Mouse (Mus musculus): ENCODE measurements around the gene Rhbdf2.

Rhbdf2 gene

DNA sequence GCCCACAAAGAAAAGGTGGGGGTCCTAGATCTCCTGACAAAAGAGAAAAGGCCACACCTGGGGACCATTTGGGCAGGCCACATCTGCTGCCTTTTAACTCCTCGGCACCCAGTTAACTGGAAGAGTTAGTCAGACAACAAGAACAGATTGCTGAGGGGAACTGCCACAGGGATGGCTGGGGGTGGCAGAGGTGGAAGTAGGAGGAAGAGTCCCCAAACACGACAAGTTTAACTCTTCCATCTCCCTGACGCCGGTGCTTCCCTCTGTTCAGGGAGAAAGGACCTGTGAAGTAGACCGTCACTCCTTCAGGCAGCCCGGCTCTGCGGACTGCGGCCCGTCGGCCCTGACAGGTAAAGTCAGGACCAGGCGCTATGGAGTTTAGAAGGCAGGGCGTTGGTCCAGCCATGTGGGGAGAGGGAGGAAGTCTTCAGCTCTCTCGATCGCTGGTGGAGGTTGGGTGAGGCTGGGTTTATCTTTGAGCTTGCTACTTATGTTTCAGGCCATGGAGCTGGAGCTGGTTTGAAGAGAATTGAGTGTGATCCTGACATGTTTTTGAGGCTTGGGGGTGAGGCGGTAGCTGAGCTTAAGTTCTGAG is 32.3 kb upstream of the Rhbdf2 start:
- no peak for DNase-seq

DNA sequence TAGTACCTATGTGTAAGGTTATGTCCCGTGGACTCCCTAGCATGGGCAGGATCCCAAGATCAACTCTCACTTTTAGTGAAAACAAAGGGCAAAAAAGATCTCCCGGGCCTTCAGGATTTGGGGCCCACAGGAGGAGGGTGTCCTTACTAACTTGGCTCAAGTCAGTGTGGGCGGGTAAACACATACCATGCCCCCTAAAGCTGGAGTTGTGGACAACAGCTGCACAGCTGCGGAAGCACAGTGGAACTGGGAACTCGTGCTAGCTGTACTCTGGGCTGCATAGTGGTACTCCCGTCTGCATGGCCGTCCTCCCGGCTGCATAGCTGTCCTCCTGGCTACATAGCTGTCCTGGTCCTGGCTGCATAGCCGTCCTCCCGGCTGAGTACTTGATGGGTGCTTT is 31.4 kb upstream of the Rhbdf2 start:
- DNase-seq, result no peak

DNA sequence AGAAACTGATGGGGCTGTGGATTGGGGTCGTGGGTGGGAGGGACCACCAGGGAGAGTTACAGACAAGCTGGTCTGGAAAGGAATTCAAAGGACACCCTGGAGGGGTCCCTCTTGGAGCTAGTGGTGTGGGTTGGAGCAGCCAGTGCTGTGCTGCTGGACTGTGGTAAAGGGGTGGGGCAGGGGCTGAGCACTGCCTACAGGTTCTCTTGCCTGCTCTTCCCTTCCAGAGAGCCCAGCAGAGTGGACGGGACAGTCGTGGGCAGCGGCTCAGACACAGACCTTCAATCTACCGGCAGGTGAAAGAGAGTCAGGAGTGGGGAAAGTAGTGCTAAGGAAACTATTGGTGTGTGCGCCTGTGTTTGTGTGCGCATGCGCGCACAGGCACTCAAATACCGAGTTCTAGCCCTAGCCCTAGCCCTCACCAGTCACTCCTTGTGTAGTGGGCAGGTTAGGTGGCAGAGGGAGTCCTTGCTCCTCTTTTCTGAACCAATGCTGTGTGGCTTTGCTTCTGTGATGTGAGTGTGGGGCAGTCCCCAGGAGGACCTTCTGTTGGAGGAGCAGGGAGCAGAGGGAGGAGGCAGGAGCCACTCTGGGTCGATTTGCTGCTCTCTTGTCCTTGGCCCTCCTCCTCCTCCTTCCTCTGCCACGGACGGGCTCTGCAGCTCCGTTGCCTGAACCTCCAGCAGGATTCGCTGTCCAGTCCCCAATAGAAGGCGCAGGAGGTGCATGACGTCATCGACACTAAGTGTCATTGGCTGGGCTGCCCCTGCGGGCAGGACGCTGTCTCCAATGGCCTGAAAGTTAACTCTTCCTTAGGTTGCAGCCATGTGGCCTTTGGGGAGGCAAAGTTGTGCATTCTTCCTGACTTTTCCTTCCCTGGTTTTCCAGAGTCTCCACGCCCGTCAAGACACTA is 30.7 kb upstream of the Rhbdf2 start:
- peak; percentile 97 for DNase-seq

DNA sequence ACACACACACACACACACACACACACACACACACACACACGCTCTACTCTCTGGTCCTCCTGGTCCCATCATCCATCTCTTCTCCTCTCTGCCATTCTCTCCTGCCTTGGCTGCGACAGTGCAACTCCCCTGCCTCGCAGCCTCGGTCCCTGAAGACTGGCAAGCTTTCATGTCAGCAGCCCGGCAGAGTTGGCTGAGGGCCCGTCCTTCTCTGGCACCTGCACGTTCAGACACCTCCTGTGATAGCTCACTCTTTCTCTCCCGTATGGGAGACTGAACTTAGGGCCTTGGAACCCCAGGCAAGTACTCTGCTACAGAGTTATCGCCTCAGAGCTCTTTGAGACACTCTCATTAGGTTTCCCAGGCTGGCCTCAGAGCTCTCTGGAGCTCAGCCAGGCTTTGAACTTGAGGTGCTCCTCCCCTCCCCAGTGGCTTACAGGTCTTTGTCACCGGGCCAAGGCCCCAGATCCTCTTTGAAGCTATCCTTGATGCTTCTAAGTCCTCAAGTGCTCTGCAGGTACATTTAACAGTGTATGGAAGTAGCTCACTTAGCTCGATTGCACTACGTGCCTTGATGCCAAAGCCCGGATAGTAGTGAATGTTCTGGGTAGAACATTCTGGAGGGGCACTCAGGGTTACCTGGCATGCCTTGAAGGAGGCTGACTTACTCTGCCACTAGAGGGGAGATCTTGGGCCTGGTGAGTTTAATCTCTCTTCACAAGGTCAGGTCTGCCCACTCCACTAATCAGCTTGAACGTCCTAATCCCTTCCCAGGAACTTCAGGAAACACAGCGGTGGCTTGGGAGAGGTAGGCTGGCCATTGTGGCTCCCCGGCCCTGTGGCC is 29.8 kb upstream of the Rhbdf2 start:
- DNase-seq, result no peak

DNA sequence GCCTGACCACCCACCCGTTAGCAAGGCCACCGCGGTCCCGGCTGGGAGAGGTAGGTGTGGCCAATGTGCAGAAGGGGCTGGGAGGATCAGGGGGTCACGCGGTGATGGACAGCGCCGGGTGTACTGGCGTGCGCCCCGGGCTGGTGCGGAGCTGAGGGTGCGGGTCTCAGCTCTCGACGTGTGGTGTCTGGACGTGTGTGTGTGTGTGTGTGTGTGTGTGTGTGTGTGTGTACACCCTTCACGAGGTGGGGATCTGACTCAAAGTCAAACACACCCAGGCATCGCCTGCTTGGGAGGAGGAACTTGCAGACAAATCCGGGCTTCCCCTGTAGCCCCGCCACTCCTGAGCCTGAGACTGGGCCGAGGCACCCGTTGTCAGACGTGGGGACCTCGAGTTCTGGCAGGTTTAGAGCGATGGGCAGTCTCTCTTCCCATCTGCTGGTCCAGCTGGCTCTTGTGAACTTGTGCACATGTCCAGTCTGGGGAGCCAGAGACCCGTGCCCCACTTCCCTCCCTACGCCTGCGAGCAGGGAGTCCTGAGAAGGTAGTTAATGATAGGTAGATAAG is 27.5 kb upstream of the Rhbdf2 start, which contains the start of gene Cygb:
Cygb (minus strand) TSS at position 59 of the 567 bp plus-strand sequence.
- DNase-seq, result peak; percentile 64

DNA sequence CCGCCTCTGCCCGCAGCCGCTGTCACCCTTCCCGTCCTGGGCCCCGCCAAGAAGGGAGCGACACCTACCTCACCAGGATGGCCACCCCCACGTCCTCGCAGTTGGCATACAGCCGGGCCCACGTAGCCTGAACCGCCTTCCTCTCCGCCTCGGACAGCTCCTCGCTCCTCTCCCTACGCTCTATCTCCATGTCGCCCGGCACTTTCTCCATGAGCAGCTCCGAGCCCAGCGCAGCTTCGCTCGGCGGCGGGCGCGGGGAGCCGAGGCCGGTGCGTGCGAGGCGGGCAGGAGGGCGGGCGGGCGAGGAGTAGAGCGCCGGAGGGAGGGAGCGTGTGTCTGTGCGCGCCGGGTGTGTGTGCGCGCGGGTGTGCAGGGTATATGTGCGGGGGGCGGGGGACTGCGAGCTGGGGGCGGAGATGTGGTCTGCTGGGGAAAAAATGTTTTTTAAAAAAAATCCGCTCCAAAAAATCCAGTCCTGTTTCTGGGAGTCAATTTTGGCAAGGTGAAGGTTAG is 26.9 kb upstream of the Rhbdf2 start:
- DNase-seq, result peak; percentile 69

DNA sequence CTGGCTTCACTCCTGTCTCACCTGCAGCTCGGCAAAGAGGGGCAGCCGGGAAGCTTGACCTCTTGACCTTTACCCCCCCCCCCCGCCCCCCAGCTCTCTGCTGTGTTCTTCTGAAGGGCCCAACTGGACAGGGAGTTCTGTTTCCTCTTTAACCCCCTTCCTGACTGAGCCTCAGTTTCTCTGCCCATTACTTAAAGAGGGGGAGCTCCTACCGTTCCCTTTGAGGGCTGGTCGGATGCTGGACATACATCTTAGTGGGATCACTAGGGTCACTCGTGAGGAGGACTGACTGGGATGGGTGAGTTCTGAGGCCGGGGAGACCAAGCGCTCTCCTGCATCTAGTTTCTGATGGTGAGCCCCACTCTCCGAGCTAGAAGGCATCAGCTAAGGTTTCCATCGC is 26.4 kb upstream of the Rhbdf2 start, which contains the start of gene Prcd:
Prcd (plus strand) TSS at position 301 of the 400 bp plus-strand sequence.
- DNase-seq, result no peak

DNA sequence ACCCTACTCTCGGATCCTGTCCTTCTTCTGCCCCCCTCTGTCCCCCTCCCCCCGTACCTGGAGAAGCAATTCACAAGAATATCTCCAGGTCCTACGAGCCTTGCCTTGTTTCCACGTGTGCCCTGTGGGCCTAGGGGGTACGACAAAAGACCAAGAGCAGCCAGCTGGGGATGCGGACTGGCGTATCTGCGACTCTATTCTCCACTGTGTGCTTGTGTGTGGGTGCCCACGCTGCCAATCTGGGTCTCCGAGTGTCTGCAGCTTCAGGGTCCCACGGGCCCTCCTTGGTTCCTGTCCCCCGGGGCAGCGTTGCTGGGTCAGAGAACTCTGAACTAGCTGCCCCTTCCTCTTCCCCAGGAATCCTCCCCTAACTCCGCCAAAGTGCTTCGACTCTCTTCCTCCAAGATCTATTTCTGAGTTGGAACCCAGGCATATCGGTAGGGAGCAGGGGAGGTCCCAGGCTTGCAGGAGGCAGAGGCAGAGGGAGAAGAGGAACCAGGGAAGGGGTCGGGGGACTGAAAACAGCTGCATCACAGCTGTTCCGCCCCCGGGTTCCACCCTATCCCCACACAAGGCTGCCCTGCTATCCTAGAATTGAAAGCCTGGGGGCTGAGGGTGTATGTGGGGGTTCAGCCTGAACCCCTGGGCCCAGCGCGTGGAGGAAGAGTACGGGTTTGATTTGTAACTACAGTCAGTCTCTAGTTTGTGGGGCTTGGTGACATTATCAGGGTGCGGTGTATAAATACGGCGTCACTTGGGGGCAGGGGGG is 25.7 kb upstream of the Rhbdf2 start:
- no peak for DNase-seq

DNA sequence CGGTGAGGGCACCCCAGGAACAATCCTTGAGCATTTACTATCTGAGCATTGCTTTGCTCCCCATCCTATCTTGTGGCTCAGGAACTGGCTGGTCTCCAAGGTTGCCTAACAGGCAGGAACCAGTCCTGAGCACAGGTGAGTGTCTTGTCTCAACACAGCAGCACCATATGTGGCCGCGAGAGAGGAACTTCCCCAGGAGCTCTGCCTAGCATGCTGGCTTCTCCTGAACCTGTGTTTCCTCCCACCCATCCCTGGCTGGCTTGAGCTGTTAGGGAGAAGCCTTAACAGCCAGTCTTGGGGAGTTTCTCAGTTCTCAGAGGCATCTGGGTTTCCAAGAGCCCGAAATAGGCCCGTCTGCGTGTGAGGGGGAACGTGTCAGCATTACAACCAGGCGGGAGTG is 24.5 kb upstream of the Rhbdf2 start:
- no peak for DNase-seq

DNA sequence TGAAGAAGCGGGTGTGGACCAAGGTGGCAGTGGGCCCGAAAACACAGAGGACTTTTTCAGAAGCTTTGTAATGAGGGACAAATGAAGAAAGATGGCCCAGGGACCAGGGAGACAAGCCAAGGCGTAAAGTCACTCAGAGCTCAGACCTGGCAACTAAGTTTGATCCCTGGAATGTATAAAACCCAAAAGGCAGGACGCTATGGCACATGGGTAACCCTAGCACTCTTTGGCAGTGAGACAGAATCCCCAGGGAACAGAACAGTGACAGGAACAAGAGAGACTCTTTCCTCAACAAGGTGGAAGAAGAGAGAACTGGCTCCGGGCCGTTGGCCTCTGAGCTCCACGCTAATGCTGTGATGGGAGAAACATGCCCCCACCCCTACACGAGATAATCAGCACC is 24.0 kb upstream of the Rhbdf2 start:
- no peak for DNase-seq

DNA sequence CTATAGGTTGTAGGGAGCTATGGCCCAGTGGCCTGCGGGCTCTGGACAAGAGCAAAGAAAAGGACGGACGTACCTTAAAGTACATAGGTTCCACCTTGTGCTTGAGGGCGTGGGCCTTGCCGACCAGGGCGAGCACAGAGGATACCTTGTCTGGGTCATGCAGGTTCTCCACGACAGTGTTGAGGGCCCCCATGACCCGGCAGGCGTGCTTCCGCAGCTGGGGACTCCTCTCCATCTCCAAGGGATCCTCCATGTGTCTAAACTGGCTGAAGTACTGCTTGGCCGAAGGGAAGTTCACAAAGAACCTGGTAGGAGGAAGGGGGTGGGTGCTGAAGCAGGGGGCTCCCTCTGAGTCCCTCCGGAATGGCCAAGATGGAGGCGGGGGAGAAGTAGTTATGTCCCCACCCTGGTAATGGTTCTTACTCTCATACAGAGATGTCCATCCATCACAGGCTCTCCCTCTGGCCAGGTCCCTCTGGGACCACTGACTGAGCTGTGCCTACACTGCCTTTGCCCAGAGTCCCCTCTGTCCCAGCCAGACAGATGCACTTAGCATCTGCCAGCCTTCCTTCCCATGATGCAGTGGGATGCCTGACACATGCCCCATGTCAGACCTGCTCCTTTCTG is 23.0 kb upstream of the Rhbdf2 start:
- no peak for DNase-seq

DNA sequence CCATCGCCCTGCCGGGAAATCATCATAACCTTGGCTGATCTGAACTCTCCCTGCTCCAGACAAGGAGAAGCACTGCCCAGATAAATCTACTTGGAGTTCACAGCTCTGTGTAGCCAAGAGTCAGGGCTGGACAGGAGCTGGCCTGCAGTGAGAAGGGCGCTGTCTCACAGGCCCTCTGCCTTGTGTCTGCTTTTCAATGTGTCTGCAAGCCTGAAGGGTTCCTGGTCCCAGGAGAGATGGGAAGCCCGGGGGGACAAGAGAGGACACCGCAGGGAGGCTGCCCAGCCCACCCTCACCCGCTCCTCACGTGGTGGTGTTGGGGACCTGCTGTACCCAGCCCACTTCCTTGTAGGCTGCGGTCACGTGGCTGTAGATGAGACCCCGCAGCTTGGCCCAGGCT is 22.2 kb upstream of the Rhbdf2 start:
- DNase-seq, result no peak

DNA sequence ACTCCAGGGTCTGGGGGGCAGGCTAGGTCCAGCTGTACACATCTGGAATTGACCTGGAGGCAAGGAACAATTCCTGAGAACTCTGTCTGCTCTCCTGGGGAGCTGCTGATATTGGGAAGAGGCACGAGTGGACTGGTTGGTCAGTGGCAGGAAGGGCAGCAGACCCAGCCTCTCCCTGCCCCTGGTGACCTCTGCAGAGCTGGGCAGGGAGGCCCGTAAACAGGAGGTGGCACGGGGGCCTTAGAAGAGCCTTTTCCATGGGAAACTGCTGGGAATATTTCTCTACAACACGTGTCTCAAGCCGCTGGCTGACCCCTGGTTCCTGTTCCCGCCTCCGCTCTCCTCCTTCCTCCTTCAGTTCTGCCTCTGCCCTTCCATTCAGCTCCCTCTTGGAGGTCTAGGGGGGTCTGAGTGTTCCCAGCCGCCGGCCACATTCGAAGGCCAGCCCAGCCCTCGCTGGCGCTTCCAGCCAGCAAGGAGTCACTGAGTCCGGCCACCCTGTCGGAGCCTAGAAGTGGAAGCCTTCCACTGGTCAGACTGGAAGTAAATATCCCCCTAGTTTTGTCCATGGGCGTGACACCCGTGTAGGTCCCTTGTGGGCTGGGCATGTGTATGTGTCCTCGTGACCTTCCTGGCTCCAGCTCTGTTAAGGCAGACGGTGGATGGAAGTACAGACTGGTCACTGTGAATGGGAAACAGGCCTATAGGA is 21.5 kb upstream of the Rhbdf2 start:
- DNase-seq, result no peak

DNA sequence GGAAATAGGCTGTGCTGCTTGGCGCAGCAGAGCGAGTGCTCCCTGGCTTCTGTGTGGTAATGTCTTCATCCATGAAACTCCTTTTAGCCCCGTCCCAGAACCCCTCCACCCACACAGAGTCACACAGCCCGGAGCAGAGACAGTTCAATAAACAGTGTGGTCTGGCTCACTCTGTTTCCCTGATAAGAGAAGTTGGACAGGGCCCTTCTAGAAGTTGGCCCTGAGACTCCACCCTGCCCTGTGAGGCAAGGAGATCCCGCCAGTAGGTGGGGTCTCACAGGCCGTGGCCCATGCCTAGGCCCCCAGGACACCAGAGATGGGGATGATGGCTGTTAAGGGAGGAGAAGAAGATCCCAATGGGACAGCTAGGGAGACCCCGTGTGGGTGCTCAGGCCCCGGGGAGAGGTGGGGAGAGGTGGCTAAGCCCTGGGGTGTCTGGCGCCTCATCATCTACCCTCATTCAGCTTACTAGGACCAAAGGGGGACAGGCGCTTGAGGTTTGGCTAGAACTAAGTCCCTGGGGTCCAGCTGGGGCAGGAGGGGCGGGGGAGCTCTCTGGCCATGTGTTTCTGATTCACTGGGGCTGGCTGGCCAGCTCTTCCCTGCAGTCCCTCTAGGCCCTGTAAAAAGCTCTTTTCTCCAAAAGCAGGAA is 20.6 kb upstream of the Rhbdf2 start:
- peak; percentile 64 for DNase-seq

DNA sequence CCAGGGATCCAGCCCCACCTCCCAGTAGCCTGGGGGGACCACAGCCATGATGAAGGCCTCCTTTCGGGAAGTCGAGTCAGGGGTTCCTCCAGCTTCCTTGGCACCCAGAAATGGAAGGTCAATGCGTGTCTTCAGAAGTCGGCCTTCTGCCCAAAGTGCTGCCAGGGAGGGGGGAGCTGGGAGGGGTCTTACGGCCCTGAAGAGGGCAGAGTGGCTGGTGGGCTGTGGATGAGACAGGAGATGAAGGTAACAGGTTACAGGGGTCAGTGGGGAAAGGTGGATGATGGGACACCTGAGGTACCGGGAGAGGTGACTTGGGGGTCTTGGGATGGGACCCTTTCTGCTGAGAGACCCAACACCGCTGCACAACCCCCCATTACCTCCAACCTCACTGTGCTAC is 20.0 kb upstream of the Rhbdf2 start:
- no peak for DNase-seq

DNA sequence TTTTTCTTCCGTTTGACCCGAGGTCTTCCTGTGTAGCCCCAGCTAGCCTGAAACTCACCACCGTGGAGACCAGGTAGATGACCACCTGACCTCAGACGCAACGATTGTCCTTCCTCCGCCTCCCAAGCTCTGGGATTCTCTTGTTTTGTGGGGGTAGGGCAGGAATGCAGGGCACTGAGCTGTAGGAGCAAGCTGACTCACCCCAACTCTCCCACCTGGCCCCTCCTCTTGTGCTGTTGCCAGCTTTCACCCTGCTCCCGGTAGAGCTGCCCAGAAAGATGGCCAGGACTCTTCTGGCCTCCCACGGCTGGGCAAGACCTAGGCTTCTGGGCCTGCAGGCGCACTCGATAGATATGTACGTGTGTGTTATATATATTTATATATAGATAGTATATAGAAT is 19.3 kb upstream of the Rhbdf2 start:
- DNase-seq, result no peak

DNA sequence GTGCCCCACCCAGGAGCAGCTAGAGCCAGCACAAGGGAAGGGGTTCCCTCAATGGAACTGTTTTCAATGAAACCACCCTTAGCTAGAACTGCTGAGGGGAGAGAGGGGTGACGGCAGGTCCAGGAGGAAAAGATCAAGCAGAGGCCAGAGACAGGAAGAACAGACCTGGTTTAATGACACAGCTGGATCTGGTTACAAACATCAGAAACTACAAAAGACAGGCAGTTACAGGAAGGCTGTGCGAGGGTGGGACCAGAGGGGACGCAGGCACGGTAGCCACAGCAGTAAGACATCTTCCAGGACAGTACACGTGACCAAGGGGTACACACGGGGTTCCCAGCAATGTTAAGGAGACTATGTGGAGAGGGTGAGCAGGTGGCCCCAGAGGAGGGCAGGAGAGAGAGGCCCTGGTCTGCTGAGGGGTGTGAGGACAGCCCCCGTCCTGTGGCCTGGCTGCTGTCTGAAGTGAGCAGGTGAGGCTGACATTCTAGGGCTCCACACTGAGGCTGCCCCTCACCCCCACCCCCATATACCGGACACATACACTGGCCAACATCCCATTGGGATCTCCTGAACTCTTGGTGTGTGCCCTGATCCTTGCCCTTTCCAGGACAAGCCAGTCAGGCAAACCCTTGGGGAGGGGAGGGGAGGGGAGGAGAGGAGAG is 18.8 kb upstream of the Rhbdf2 start:
- DNase-seq, result peak; percentile 54

DNA sequence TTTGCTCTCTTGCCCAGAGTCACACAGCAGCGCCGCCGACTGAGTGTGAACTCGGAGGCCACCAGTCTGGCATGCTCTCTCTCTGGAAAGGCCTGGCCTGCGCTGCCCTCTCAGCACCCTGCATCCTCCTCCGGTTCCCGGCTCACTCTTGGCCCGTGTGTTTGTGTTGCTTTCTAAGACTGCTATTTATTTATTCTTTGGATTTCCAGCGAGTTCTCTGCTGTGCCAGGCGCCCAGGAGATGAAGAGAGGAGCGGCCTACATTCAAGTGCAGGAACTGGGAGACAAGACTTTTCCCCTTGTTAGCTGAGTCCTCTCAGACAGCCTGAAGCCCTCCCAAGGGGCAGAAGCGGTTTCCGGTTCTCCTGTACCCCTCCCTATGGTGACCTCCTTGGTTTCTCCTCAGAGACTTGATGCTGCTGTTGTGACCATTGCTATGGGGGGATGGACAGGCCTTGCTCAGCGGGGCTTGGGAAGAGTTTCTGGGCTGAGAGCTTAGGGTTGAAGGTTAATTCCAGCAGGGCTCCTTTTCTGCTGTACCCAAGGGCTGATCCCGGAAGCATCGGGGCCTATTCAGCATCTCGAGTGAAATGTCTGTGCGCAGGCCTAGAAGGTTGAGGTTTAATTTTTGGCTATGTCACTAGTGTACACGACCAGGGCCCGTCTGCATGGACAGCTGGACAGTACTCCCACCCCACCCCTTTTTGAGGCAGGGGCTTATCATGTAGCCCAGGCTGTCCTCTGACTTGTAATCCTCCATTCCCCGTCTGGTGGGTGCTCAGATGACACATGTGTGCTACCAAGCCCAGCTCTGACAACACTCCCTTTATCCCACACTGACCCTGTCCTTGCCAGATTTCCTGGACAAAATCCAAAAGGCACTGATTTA is 17.6 kb upstream of the Rhbdf2 start:
- no peak for DNase-seq
